Mouse (Mus musculus): ENCODE data around the gene Dpf1. TPM values are rescaled to one million over a fixed set of nuclear protein-coding genes. Genes with fewer than 3 reads are reported as not detected.

The Dpf1 gene
- polyA plus RNA-seq, 1 experiment from 2014 or later: 2.0 TPM

- H3K9ac ChIP-seq (ENCODE audit: low read length): peak overlapping the region; percentile 65
- H3K36me3 ChIP-seq (ENCODE audit: control insufficient read depth, insufficient read depth): no peaks in the 10 kb centered on the region
- H3K4me2 ChIP-seq (ENCODE audit: low read depth, low read length): peak overlapping the region; percentile 56
- peaks cover 29% of the 10 kb centered on the region for H3K4me1 ChIP-seq (ENCODE audit: control insufficient read depth, insufficient read depth, low read length)
- H3K27me3 ChIP-seq (ENCODE audit: control insufficient read depth, insufficient read depth, low read length): no peaks in the 10 kb centered on the region
- ATAC-seq (replicated peaks; ENCODE audit: extremely low read depth, insufficient read depth, low FRiP score): peak; percentile 77
- no peaks in the 10 kb centered on the region for H3K9me3 ChIP-seq (replicated peaks; ENCODE audit: control insufficient read depth, low read length)
- 36% methylated on average over 8 of the region's 8 CpGs for WGBS
- H3K4me3 ChIP-seq (ENCODE audit: low read length): peak overlapping the region; percentile 14; the same call in 1 of the 2 replicates
- H3K27ac ChIP-seq (ENCODE audit: low read length): peak overlapping the region; percentile 96
These were observed 31.9 kb upstream of the Dpf1 start for GRCm38 (mm10) chr7:29271687-29272465.

- Histone ChIP-seq H3K9ac (ENCODE audit: low read length) (no peak overlapping the region), H3K4me2 (ENCODE audit: low read depth, low read length) (no peak overlapping the region), H3K36me3 (ENCODE audit: control insufficient read depth, insufficient read depth) (no peaks in the 10 kb centered on the region), H3K4me1 (ENCODE audit: control insufficient read depth, insufficient read depth, low read length) (peaks cover 20% of the 10 kb centered on the region), H3K9me3 (replicated peaks; ENCODE audit: control insufficient read depth, low read length) (no peaks in the 10 kb centered on the region), H3K4me3 (ENCODE audit: low read length) (no peak overlapping the region), H3K27me3 (ENCODE audit: control insufficient read depth, insufficient read depth, low read length) (no peaks in the 10 kb centered on the region), H3K27ac (ENCODE audit: low read length) (peak overlapping the region; percentile 47; the same call in 1 of the 2 replicates)
- no peak for ATAC-seq (replicated peaks; ENCODE audit: extremely low read depth, insufficient read depth, low FRiP score)
- 51% methylated on average over 5 of the region's 5 CpGs for WGBS
These were observed 27.0 kb upstream of the Dpf1 start for GRCm38 (mm10) chr7:29276715-29277114.

- Histone ChIP-seq H3K4me3 (ENCODE audit: low read length) (no peak overlapping the region), H3K4me1 (ENCODE audit: control insufficient read depth, insufficient read depth, low read length) (peaks cover 16% of the 10 kb centered on the region), H3K27ac (ENCODE audit: low read length) (no peak overlapping the region), H3K9me3 (replicated peaks; ENCODE audit: control insufficient read depth, low read length) (no peaks in the 10 kb centered on the region), H3K9ac (ENCODE audit: low read length) (no peak overlapping the region), H3K27me3 (ENCODE audit: control insufficient read depth, insufficient read depth, low read length) (no peaks in the 10 kb centered on the region), H3K4me2 (ENCODE audit: low read depth, low read length) (no peak overlapping the region), H3K36me3 (ENCODE audit: control insufficient read depth, insufficient read depth) (no peaks in the 10 kb centered on the region)
- WGBS: 75% methylated on average over 4 of the region's 4 CpGs
- ATAC-seq (replicated peaks; ENCODE audit: extremely low read depth, insufficient read depth, low FRiP score): no peak
These were observed 26.2 kb upstream of the Dpf1 start for GRCm38 (mm10) chr7:29277510-29277909.

GRCm38 (mm10) chr7:29279261-29279660 is 24.5 kb upstream of the Dpf1 start:
- Histone ChIP-seq H3K27ac (ENCODE audit: low read length) (peak overlapping the region; percentile 7; the same call in 1 of the 2 replicates), H3K4me3 (ENCODE audit: low read length) (no peak overlapping the region), H3K9ac (ENCODE audit: low read length) (no peak overlapping the region), H3K4me2 (ENCODE audit: low read depth, low read length) (no peak overlapping the region), H3K36me3 (ENCODE audit: control insufficient read depth, insufficient read depth) (no peaks in the 10 kb centered on the region), H3K4me1 (ENCODE audit: control insufficient read depth, insufficient read depth, low read length) (peaks cover 11% of the 10 kb centered on the region), H3K9me3 (replicated peaks; ENCODE audit: control insufficient read depth, low read length) (no peaks in the 10 kb centered on the region), H3K27me3 (ENCODE audit: control insufficient read depth, insufficient read depth, low read length) (no peaks in the 10 kb centered on the region)
- ATAC-seq (replicated peaks; ENCODE audit: extremely low read depth, insufficient read depth, low FRiP score): no peak

GRCm38 (mm10) chr7:29279924-29280323 is 23.8 kb upstream of the Dpf1 start:
- H3K9ac ChIP-seq (ENCODE audit: low read length): no peak overlapping the region
- ATAC-seq (replicated peaks; ENCODE audit: extremely low read depth, insufficient read depth, low FRiP score): no peak
- peak overlapping the region; percentile 74; the same call in 1 of the 2 replicates for H3K4me3 ChIP-seq (ENCODE audit: low read length)
- 30% methylated on average over 8 of the region's 8 CpGs for WGBS
- peak overlapping the region; percentile 15; the same call in 1 of the 2 replicates for H3K27ac ChIP-seq (ENCODE audit: low read length)
- no peaks in the 10 kb centered on the region for H3K36me3 ChIP-seq (ENCODE audit: control insufficient read depth, insufficient read depth)
- H3K4me2 ChIP-seq (ENCODE audit: low read depth, low read length): peak overlapping the region; percentile 92
- no peaks in the 10 kb centered on the region for H3K9me3 ChIP-seq (replicated peaks; ENCODE audit: control insufficient read depth, low read length)
- peaks cover 11% of the 10 kb centered on the region for H3K4me1 ChIP-seq (ENCODE audit: control insufficient read depth, insufficient read depth, low read length)
- H3K27me3 ChIP-seq (ENCODE audit: control insufficient read depth, insufficient read depth, low read length): no peaks in the 10 kb centered on the region

GRCm38 (mm10) chr7:29280801-29281200 is 22.9 kb upstream of the Dpf1 start:
- Histone ChIP-seq H3K27ac (ENCODE audit: low read length) (peak overlapping the region; percentile 71), H3K9ac (ENCODE audit: low read length) (peak overlapping the region; percentile 85), H3K9me3 (replicated peaks; ENCODE audit: control insufficient read depth, low read length) (no peaks in the 10 kb centered on the region), H3K27me3 (ENCODE audit: control insufficient read depth, insufficient read depth, low read length) (no peaks in the 10 kb centered on the region), H3K4me3 (ENCODE audit: low read length) (peak overlapping the region; percentile 74), H3K36me3 (ENCODE audit: control insufficient read depth, insufficient read depth) (no peaks in the 10 kb centered on the region), H3K4me2 (ENCODE audit: low read depth, low read length) (peak overlapping the region; percentile 92), H3K4me1 (ENCODE audit: control insufficient read depth, insufficient read depth, low read length) (peaks cover 11% of the 10 kb centered on the region)
- no peak; the same call in 1 of the 2 replicates for ATAC-seq (replicated peaks; ENCODE audit: extremely low read depth, insufficient read depth, low FRiP score)
- 12% methylated on average over 13 of the region's 13 CpGs for WGBS

GRCm38 (mm10) chr7:29281201-29282073 is 22.3 kb upstream of the Dpf1 start, which contains the start of gene Spint2:
Spint2 (minus strand) TSS chr7:29281912.
- Histone ChIP-seq H3K9ac (ENCODE audit: low read length) (peak within 1 kb of the TSS; percentile 85), H3K9me3 (replicated peaks; ENCODE audit: control insufficient read depth, low read length) (no peaks in the 10 kb centered on the region), H3K27ac (ENCODE audit: low read length) (peak within 1 kb of the TSS; percentile 71), H3K36me3 (ENCODE audit: control insufficient read depth, insufficient read depth) (no peaks in the 10 kb centered on the region), H3K4me3 (ENCODE audit: low read length) (peak within 1 kb of the TSS; percentile 74), H3K4me1 (ENCODE audit: control insufficient read depth, insufficient read depth, low read length) (peaks cover 11% of the 10 kb centered on the region), H3K27me3 (ENCODE audit: control insufficient read depth, insufficient read depth, low read length) (no peaks in the 10 kb centered on the region), H3K4me2 (ENCODE audit: low read depth, low read length) (peak within 1 kb of the TSS; percentile 92)
- 1% methylated on average over 80 of the region's 80 CpGs for WGBS
- peak; percentile 47 for ATAC-seq (replicated peaks; ENCODE audit: extremely low read depth, insufficient read depth, low FRiP score)

- whole genome bisulfite sequencing: 11% methylated on average over 21 of the region's 21 CpGs
- ATAC-seq (replicated peaks; ENCODE audit: extremely low read depth, insufficient read depth, low FRiP score): peak; percentile 5; the same call in 1 of the 2 replicates
- no peak overlapping the region; the same call in 1 of the 2 replicates for H3K27ac ChIP-seq (ENCODE audit: low read length)
- no peaks in the 10 kb centered on the region for H3K36me3 ChIP-seq (ENCODE audit: control insufficient read depth, insufficient read depth)
- peak overlapping the region; percentile 74 for H3K4me3 ChIP-seq (ENCODE audit: low read length)
- peak overlapping the region; percentile 85 for H3K9ac ChIP-seq (ENCODE audit: low read length)
- H3K9me3 ChIP-seq (replicated peaks; ENCODE audit: control insufficient read depth, low read length): no peaks in the 10 kb centered on the region
- H3K27me3 ChIP-seq (ENCODE audit: control insufficient read depth, insufficient read depth, low read length): no peaks in the 10 kb centered on the region
- H3K4me1 ChIP-seq (ENCODE audit: control insufficient read depth, insufficient read depth, low read length): peaks cover 4% of the 10 kb centered on the region; the same call in 1 of the 2 replicates
- H3K4me2 ChIP-seq (ENCODE audit: low read depth, low read length): peak overlapping the region; percentile 92
These were observed 21.6 kb upstream of the Dpf1 start for GRCm38 (mm10) chr7:29282074-29282554.
